Mouse (Mus musculus) right cerebral cortex, postnatal 14 days (tissue): ENCODE data around the gene Ptpro.

Experiments
- DNase-seq: peaks from one replicate; pipeline ENCODE4 v3.0.0; 2022

Ptpro gene

DNA sequence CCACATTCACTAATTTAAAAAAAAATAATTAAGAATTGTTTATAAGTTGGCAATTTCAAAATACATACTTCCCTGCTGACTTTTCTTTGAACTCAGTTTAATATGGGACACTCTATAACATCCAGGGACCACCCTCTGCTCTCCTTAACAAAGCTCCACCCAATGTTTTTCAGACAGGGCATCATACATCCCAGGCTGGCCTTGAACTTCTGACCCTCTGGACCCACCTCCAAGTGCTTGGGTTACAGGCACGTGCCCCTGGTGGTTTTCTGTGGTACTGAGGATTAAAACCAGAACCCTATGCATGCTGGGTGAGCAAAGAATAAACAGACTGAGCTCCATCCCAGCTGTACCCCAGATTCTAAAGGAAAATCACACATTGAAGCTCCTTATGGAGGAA lies 251.9 kb downstream of the Ptpro start:
- no peak for DNase-seq

DNA sequence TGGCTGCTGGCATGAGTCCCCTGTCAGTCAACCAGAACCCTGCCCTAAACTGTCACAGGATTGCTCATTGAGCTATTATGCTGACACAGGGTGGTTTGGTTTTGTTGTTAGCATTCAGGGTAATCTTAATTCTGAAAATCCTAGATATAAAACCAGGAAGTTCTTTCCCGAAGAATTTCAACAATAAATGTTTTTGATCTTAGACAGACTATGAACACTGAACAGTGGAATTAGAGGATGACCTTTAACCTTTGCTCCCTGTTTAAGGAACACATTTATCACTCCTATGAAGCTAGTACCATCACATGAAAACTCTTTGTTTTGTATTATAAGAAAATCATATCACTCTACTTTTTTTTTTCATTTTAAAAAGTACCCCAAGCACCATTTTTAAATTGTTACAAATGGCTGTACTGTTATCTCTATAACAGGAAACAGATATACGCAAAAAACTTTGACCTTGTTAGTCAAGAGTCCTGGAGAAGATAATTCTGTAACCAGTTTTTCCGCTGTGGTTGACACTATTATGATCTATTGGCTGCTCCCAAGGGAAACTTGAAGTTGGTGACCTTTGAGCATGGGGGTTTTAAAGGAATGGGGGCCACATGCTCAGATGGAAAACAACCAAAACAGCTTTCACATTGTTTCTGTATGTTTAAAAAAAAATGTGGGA lies 253.6 kb downstream of the Ptpro start:
- no peak for DNase-seq

GRCm38 (mm10) chr6:137506563-137506962 lies 254.4 kb downstream of the Ptpro start:
- no peak for DNase-seq

GRCm38 (mm10) chr6:137508936-137509335 lies 256.8 kb downstream of the Ptpro start:
- no peak for DNase-seq

- no peak for DNase-seq
These were observed 257.4 kb downstream of the Ptpro start for GRCm38 (mm10) chr6:137509341-137510045.

DNA sequence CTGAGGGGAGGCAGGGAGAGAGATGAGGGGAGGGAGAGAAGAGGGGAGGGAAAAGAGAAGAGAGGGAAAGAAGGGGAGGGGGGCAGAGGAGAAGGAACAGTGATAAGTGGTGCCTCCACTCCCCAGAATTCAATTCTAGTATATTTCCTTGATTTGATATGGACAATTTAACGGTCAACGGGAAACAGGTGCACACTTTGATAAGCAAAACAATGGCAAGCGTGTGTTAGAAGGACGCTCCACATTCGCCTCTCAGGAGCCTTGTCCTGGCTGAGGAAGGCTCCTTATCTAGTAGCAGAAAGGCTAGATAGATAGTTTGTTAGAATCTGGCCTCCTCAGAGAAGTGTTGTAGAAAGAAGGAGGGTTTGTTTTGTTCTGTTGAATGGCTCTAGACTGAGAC lies 260.6 kb downstream of the Ptpro start:
- DNase-seq: no peak
